Mouse (Mus musculus): ENCODE results near the gene Dcaf7. TPM values are rescaled to one million over a fixed set of nuclear protein-coding genes. Genes with fewer than 3 reads are reported as not detected.

Gene Dcaf7
- polyA plus RNA-seq, 1 experiment from 2014 or later, result 70.1 TPM

- no peak for ATAC-seq (ENCODE audit: low FRiP score)
- Histone ChIP-seq H3K4me3 (ENCODE audit: low read depth, low read length) (no peak overlapping the region), H3K9ac (ENCODE audit: low read depth, low read length) (no peak overlapping the region), H3K27ac (ENCODE audit: low read depth, low read length) (no peak overlapping the region), H3K36me3 (ENCODE audit: control insufficient read depth, insufficient read depth, low read length) (peaks cover 16% of the 10 kb centered on the region), H3K4me2 (replicated peaks; ENCODE audit: low read depth, low read length) (no peak overlapping the region), H3K9me3 (ENCODE audit: control insufficient read depth, low read length) (no peaks in the 10 kb centered on the region), H3K27me3 (ENCODE audit: control insufficient read depth, insufficient read depth, low read length) (no peaks in the 10 kb centered on the region), H3K4me1 (replicated peaks; ENCODE audit: control insufficient read depth, insufficient read depth, low read length) (no peaks in the 10 kb centered on the region)
- WGBS, result 96% methylated on average over 8 of the region's 8 CpGs
- no peak for DNase-seq (ENCODE audit: low spot score)
Measured at GRCm38 (mm10) chr11:106054600-106054999, 17.9 kb downstream of the Dcaf7 start.

GRCm38 (mm10) chr11:106055341-106055740, 18.7 kb downstream of the Dcaf7 start:
- Histone ChIP-seq H3K27ac (ENCODE audit: low read depth, low read length) (no peak overlapping the region), H3K4me2 (replicated peaks; ENCODE audit: low read depth, low read length) (no peak overlapping the region), H3K4me1 (replicated peaks; ENCODE audit: control insufficient read depth, insufficient read depth, low read length) (no peaks in the 10 kb centered on the region), H3K4me3 (ENCODE audit: low read depth, low read length) (no peak overlapping the region), H3K36me3 (ENCODE audit: control insufficient read depth, insufficient read depth, low read length) (peaks cover 16% of the 10 kb centered on the region), H3K9ac (ENCODE audit: low read depth, low read length) (no peak overlapping the region), H3K27me3 (ENCODE audit: control insufficient read depth, insufficient read depth, low read length) (no peaks in the 10 kb centered on the region), H3K9me3 (ENCODE audit: control insufficient read depth, low read length) (no peaks in the 10 kb centered on the region)
- ATAC-seq (ENCODE audit: low FRiP score) (no peak), DNase-seq (ENCODE audit: low spot score) (no peak)
- 93% methylated on average over 6 of the region's 6 CpGs for WGBS

GRCm38 (mm10) chr11:106056819-106057491, 20.3 kb downstream of the Dcaf7 start:
- WGBS, result 91% methylated on average over 8 of the region's 8 CpGs
- Histone ChIP-seq H3K36me3 (ENCODE audit: control insufficient read depth, insufficient read depth, low read length) (peaks cover 16% of the 10 kb centered on the region), H3K9me3 (ENCODE audit: control insufficient read depth, low read length) (no peaks in the 10 kb centered on the region), H3K4me1 (replicated peaks; ENCODE audit: control insufficient read depth, insufficient read depth, low read length) (no peaks in the 10 kb centered on the region), H3K4me3 (ENCODE audit: low read depth, low read length) (no peak overlapping the region), H3K9ac (ENCODE audit: low read depth, low read length) (no peak overlapping the region), H3K27ac (ENCODE audit: low read depth, low read length) (no peak overlapping the region), H3K4me2 (replicated peaks; ENCODE audit: low read depth, low read length) (no peak overlapping the region), H3K27me3 (ENCODE audit: control insufficient read depth, insufficient read depth, low read length) (no peaks in the 10 kb centered on the region)
- ATAC-seq (ENCODE audit: low FRiP score) (no peak), DNase-seq (ENCODE audit: low spot score) (no peak)

DNA sequence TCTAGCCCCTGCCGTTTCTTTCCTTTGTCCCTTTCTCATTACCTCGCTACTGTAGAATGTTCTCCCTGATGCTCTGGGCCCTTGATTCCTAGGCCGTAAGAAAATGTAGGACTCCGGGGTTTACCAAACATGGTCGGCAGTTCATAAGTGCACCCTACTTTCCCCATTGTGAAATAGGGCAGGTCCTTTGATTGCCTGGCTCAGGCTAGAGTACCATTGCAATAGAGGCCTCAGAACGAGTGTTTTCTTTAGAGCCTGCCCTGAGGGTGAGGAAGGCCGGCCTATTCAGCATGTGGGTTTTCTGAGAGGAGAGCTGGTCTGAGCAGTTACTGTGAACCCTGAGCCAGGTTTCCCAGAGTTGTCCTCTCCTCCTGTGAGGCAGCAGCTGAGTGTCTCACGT, 21.3 kb downstream of the Dcaf7 start:
- Histone ChIP-seq H3K4me2 (replicated peaks; ENCODE audit: low read depth, low read length) (no peak overlapping the region), H3K27me3 (ENCODE audit: control insufficient read depth, insufficient read depth, low read length) (no peaks in the 10 kb centered on the region), H3K9ac (ENCODE audit: low read depth, low read length) (no peak overlapping the region), H3K27ac (ENCODE audit: low read depth, low read length) (no peak overlapping the region), H3K4me3 (ENCODE audit: low read depth, low read length) (no peak overlapping the region), H3K9me3 (ENCODE audit: control insufficient read depth, low read length) (no peaks in the 10 kb centered on the region), H3K36me3 (ENCODE audit: control insufficient read depth, insufficient read depth, low read length) (peaks cover 16% of the 10 kb centered on the region), H3K4me1 (replicated peaks; ENCODE audit: control insufficient read depth, insufficient read depth, low read length) (no peaks in the 10 kb centered on the region)
- 89% methylated on average over 8 of the region's 8 CpGs for WGBS
- DNase-seq (ENCODE audit: low spot score), result no peak
- no peak for ATAC-seq (ENCODE audit: low FRiP score)

DNA sequence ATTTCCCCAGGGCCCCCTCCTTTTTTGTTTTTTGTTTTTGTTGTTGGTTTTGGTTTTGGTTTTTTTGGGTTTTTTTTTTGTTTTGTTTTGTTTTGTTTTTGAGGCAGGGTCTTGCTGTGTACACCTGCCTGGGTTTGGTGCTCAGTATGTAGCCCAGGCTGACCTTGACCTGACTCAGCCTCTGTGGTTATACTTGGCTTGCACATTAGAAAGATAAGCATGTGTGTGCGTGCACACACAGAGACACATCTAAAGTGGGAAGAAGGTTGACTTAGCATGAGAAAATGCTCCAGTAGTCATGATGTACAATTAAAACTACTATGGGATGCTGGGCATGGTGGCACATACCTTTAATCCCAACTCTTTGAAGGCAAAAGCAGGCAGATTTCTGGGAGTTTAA, 23.9 kb downstream of the Dcaf7 start:
- WGBS, result 100% methylated on average over 1 of the region's 1 CpGs
- no peak overlapping the region for H3K4me2 ChIP-seq (replicated peaks; ENCODE audit: low read depth, low read length)
- no peaks in the 10 kb centered on the region for H3K27me3 ChIP-seq (ENCODE audit: control insufficient read depth, insufficient read depth, low read length)
- H3K9me3 ChIP-seq (ENCODE audit: control insufficient read depth, low read length), result no peaks in the 10 kb centered on the region
- H3K27ac ChIP-seq (ENCODE audit: low read depth, low read length), result no peak overlapping the region
- no peak overlapping the region for H3K9ac ChIP-seq (ENCODE audit: low read depth, low read length)
- H3K4me1 ChIP-seq (replicated peaks; ENCODE audit: control insufficient read depth, insufficient read depth, low read length), result no peaks in the 10 kb centered on the region
- H3K36me3 ChIP-seq (ENCODE audit: control insufficient read depth, insufficient read depth, low read length), result peaks cover 8% of the 10 kb centered on the region; the same call in 1 of the 2 replicates
- no peak overlapping the region for H3K4me3 ChIP-seq (ENCODE audit: low read depth, low read length)
- ATAC-seq (ENCODE audit: low FRiP score) (no peak), DNase-seq (ENCODE audit: low spot score) (no peak)

GRCm38 (mm10) chr11:106061311-106061710, 24.6 kb downstream of the Dcaf7 start:
- no peak overlapping the region for H3K9ac ChIP-seq (ENCODE audit: low read depth, low read length)
- no peak overlapping the region for H3K27ac ChIP-seq (ENCODE audit: low read depth, low read length)
- DNase-seq (ENCODE audit: low spot score) (no peak), ATAC-seq (ENCODE audit: low FRiP score) (no peak)
- no peak overlapping the region for H3K4me3 ChIP-seq (ENCODE audit: low read depth, low read length)
- no peak overlapping the region for H3K4me2 ChIP-seq (replicated peaks; ENCODE audit: low read depth, low read length)
- 79% methylated on average over 1 of the region's 1 CpGs for WGBS
- no peaks in the 10 kb centered on the region for H3K4me1 ChIP-seq (replicated peaks; ENCODE audit: control insufficient read depth, insufficient read depth, low read length)
- H3K36me3 ChIP-seq (ENCODE audit: control insufficient read depth, insufficient read depth, low read length), result peaks cover 8% of the 10 kb centered on the region; the same call in 1 of the 2 replicates
- no peaks in the 10 kb centered on the region for H3K27me3 ChIP-seq (ENCODE audit: control insufficient read depth, insufficient read depth, low read length)
- no peaks in the 10 kb centered on the region for H3K9me3 ChIP-seq (ENCODE audit: control insufficient read depth, low read length)

GRCm38 (mm10) chr11:106063756-106064155, 27.1 kb downstream of the Dcaf7 start:
- Histone ChIP-seq H3K27ac (ENCODE audit: low read depth, low read length) (no peak overlapping the region), H3K4me1 (replicated peaks; ENCODE audit: control insufficient read depth, insufficient read depth, low read length) (no peaks in the 10 kb centered on the region), H3K4me3 (ENCODE audit: low read depth, low read length) (no peak overlapping the region), H3K9ac (ENCODE audit: low read depth, low read length) (no peak overlapping the region), H3K27me3 (ENCODE audit: control insufficient read depth, insufficient read depth, low read length) (no peaks in the 10 kb centered on the region), H3K4me2 (replicated peaks; ENCODE audit: low read depth, low read length) (no peak overlapping the region), H3K9me3 (ENCODE audit: control insufficient read depth, low read length) (no peaks in the 10 kb centered on the region), H3K36me3 (ENCODE audit: control insufficient read depth, insufficient read depth, low read length) (no peaks in the 10 kb centered on the region)
- 76% methylated on average over 5 of the region's 5 CpGs for WGBS
- no peak for ATAC-seq (ENCODE audit: low FRiP score)
- DNase-seq (ENCODE audit: low spot score), result no peak

GRCm38 (mm10) chr11:106065073-106065922, 28.6 kb downstream of the Dcaf7 start:
- H3K36me3 ChIP-seq (ENCODE audit: control insufficient read depth, insufficient read depth, low read length), result no peaks in the 10 kb centered on the region
- H3K4me3 ChIP-seq (ENCODE audit: low read depth, low read length), result peak overlapping the region; percentile 86
- H3K9me3 ChIP-seq (ENCODE audit: control insufficient read depth, low read length), result no peaks in the 10 kb centered on the region
- no peak for ATAC-seq (ENCODE audit: low FRiP score)
- WGBS, result 48% methylated on average over 18 of the region's 18 CpGs
- no peaks in the 10 kb centered on the region for H3K27me3 ChIP-seq (ENCODE audit: control insufficient read depth, insufficient read depth, low read length)
- no peak overlapping the region for H3K27ac ChIP-seq (ENCODE audit: low read depth, low read length)
- no peak for DNase-seq (ENCODE audit: low spot score)
- H3K9ac ChIP-seq (ENCODE audit: low read depth, low read length), result peak overlapping the region; percentile 92
- no peaks in the 10 kb centered on the region for H3K4me1 ChIP-seq (replicated peaks; ENCODE audit: control insufficient read depth, insufficient read depth, low read length)
- H3K4me2 ChIP-seq (replicated peaks; ENCODE audit: low read depth, low read length), result peak overlapping the region; percentile 78; the same call in 1 of the 2 replicates
